Mouse (Mus musculus) midbrain, embryonic 16.5 days (tissue): ENCODE results near the gene Mamstr. TPM values are rescaled to one million over a fixed set of nuclear protein-coding genes. Genes with fewer than 3 reads are reported as not detected.

Experiments used
- ATAC-seq: fragments of 200-750 bp; cut with Nextera tagmentation; 2 replicates; pipeline ENCODE4 v1.8.0; 2017; ENCODE audit warnings: moderate TSS enrichment
- H3K27ac ChIP-seq: fragments of 300-500 bp; sonication (generic); 2 replicates; pipeline ENCODE4 v1.5.1; 2014; ENCODE audit warnings: mild to moderate bottlenecking, low read length, mixed read lengths
- H3K27me3 ChIP-seq: fragments of 300-500 bp; sonication (generic); 2 replicates; pipeline ENCODE4 v1.6.1; 2014; ENCODE audit warnings: low read depth, low read length, mixed read lengths; ENCODE audit not compliant: control insufficient read depth, insufficient read depth
- H3K36me3 ChIP-seq: fragments of 300-500 bp; sonication (generic); 2 replicates; pipeline ENCODE4 v1.6.1; 2014; ENCODE audit warnings: mild to moderate bottlenecking, low read length, moderate library complexity, mixed read lengths; ENCODE audit not compliant: control insufficient read depth, insufficient read depth
- H3K4me1 ChIP-seq: fragments of 300-500 bp; sonication (generic); 2 replicates; pipeline ENCODE4 v1.6.1; 2014; ENCODE audit warnings: mild to moderate bottlenecking, low read length, mixed read lengths; ENCODE audit not compliant: control insufficient read depth, insufficient read depth
- H3K4me2 ChIP-seq: fragments of 300-500 bp; sonication (generic); 2 replicates; pipeline ENCODE4 v1.6.1; 2014; ENCODE audit warnings: mild to moderate bottlenecking, low read length, mixed read lengths
- H3K4me3 ChIP-seq: fragments of 300-500 bp; sonication (generic); 2 replicates; pipeline ENCODE4 v1.5.1; 2014; ENCODE audit warnings: low read depth, mild to moderate bottlenecking, low read length, moderate library complexity, mixed read lengths
- H3K9ac ChIP-seq: fragments of 300-500 bp; sonication (generic); 2 replicates; pipeline ENCODE4 v1.6.1; 2014; ENCODE audit warnings: low read depth, low read length, mixed read lengths
- H3K9me3 ChIP-seq: fragments of 300-500 bp; sonication (generic); replicated peaks from 2 replicates; pipeline ENCODE4 v1.6.1; 2014; ENCODE audit warnings: mild to moderate bottlenecking, low read length, mixed read lengths; ENCODE audit not compliant: control insufficient read depth, poor library complexity, severe bottlenecking
- WGBS: fragments of 180-500 bp; shearing (Covaris S2); extraction: QIAGEN DNeasy Blood & Tissue Kit; methylation state at CpG from one replicate; pipeline ENCODE4 v1.1.7; 2014; 5-methylcytosine and 5-hydroxymethylcytosine counted together
- polyA plus RNA-seq: library from polyadenylated mRNA; unstranded; fragments of >200 nt; fragmentation: Nextera tagmentation; extraction: Ambion mirVana; gene quantifications from 2 replicates; pipeline ENCODE4 v1.2.1, GENCODE M21; 2015

Mamstr gene
- polyA plus RNA-seq, 1 experiment from 2014 or later, result 3.4 TPM

GRCm38 (mm10) chr7:45689800-45690199 lies 50.0 kb downstream of the Mamstr start:
- WGBS, result 74% methylated on average over 11 of the region's 11 CpGs
- H3K36me3 ChIP-seq, result no peaks in the 10 kb centered on the region
- no peak overlapping the region for H3K4me2 ChIP-seq
- no peak for ATAC-seq
- no peak overlapping the region for H3K4me3 ChIP-seq
- H3K4me1 ChIP-seq, result no peaks in the 10 kb centered on the region
- no peaks in the 10 kb centered on the region for H3K9me3 ChIP-seq
- no peaks in the 10 kb centered on the region for H3K27me3 ChIP-seq
- no peak overlapping the region for H3K9ac ChIP-seq
- no peak overlapping the region for H3K27ac ChIP-seq

- Histone ChIP-seq H3K9me3 (no peaks in the 10 kb centered on the region), H3K36me3 (no peaks in the 10 kb centered on the region), H3K27me3 (no peaks in the 10 kb centered on the region), H3K27ac (no peak overlapping the region), H3K9ac (no peak overlapping the region), H3K4me1 (no peaks in the 10 kb centered on the region), H3K4me2 (no peak overlapping the region), H3K4me3 (no peak overlapping the region)
- no peak for ATAC-seq
- 88% methylated on average over 2 of the region's 2 CpGs for WGBS
These were observed 52.6 kb downstream of the Mamstr start for GRCm38 (mm10) chr7:45692364-45692763.

- Histone ChIP-seq H3K9ac (no peak within 1 kb of the TSS), H3K27ac (no peak within 1 kb of the TSS), H3K9me3 (no peaks in the 10 kb centered on the region), H3K4me1 (peaks cover 6% of the 10 kb centered on the region; the same call in 1 of the 2 replicates), H3K27me3 (peaks cover 3% of the 10 kb centered on the region; the same call in 1 of the 2 replicates), H3K36me3 (no peaks in the 10 kb centered on the region), H3K4me3 (no peak within 1 kb of the TSS), H3K4me2 (no peak within 1 kb of the TSS)
- WGBS, result 93% methylated on average over 50 of the region's 50 CpGs
- ATAC-seq, result no peak
These were observed 54.3 kb downstream of the Mamstr start, which contains the start of gene Sec1 for GRCm38 (mm10) chr7:45693921-45694591. Gene Sec1 (minus strand): TSS chr7:45694402.

GRCm38 (mm10) chr7:45695098-45695497 lies 55.3 kb downstream of the Mamstr start:
- Histone ChIP-seq H3K27me3 (peaks cover 3% of the 10 kb centered on the region; the same call in 1 of the 2 replicates), H3K9ac (no peak overlapping the region), H3K36me3 (no peaks in the 10 kb centered on the region), H3K4me3 (no peak overlapping the region), H3K4me2 (no peak overlapping the region), H3K27ac (no peak overlapping the region), H3K9me3 (no peaks in the 10 kb centered on the region), H3K4me1 (peaks cover 8% of the 10 kb centered on the region)
- no peak for ATAC-seq
- 19% methylated on average over 6 of the region's 6 CpGs for WGBS

Other genes with a start within 250 kb of the Mamstr start
- 157 and 186 TPM in 2 replicates for gene Snrnp70, start 244.2 kb upstream of the Mamstr start, polyA plus RNA-seq
- not detected in 2 replicates for gene Kcna7, start 234.3 kb upstream of the Mamstr start, polyA plus RNA-seq
- gene Ntf5, start 226.3 kb upstream of the Mamstr start, polyA plus RNA-seq, result not detected in 2 replicates
- 0.39 and 0.88 TPM in 2 replicates for gene Lhb, start 219.2 kb upstream of the Mamstr start, polyA plus RNA-seq
- gene Gys1, start 205.1 kb upstream of the Mamstr start, polyA plus RNA-seq, result 20.9 and 21.8 TPM in 2 replicates
- gene Ruvbl2, start 201.9 kb upstream of the Mamstr start, polyA plus RNA-seq, result 103 and 110 TPM in 2 replicates
- 5,323 and 5,449 TPM in 2 replicates for gene Ftl1, start 180.1 kb upstream of the Mamstr start, polyA plus RNA-seq
- 232 and 243 TPM in 2 replicates for gene Bax, start 173.1 kb upstream of the Mamstr start, polyA plus RNA-seq
- 0.15 and 0.16 TPM in 2 replicates for gene Tulp2, start 158.1 kb upstream of the Mamstr start, polyA plus RNA-seq
- gene Gm45808, start 153.2 kb upstream of the Mamstr start, polyA plus RNA-seq, result not detected in 2 replicates
- 4.1 and 4.2 TPM in 2 replicates for gene Dhdh, start 151.2 kb upstream of the Mamstr start, polyA plus RNA-seq
- gene Nucb1, start 129.6 kb upstream of the Mamstr start, polyA plus RNA-seq, result 107 and 119 TPM in 2 replicates
- gene Ppp1r15a, start 113.7 kb upstream of the Mamstr start, polyA plus RNA-seq, result 10.5 and 13.9 TPM in 2 replicates
- 0.81 and 0.87 TPM in 2 replicates for gene Plekha4, start 113.6 kb upstream of the Mamstr start, polyA plus RNA-seq
- gene Hsd17b14, start 85.1 kb upstream of the Mamstr start, polyA plus RNA-seq, result 0.21 TPM in 1 of 2 replicates, not detected in the other
- gene Bcat2, start 69.8 kb upstream of the Mamstr start, polyA plus RNA-seq, result 23.6 and 25.0 TPM in 2 replicates
- gene Fgf21, start 24.5 kb upstream of the Mamstr start, polyA plus RNA-seq, result not detected in 2 replicates
- gene Fut1, start 22.7 kb upstream of the Mamstr start, polyA plus RNA-seq, result not detected in 2 replicates
- gene Izumo1, start 18.2 kb upstream of the Mamstr start, polyA plus RNA-seq, result not detected in 2 replicates
- 17.2 and 18.5 TPM in 2 replicates for gene Rasip1, start 12.5 kb upstream of the Mamstr start, polyA plus RNA-seq
- 0.16 TPM in 2 replicates for gene Fut2, start 26.4 kb downstream of the Mamstr start, polyA plus RNA-seq
- 0.23 and 0.71 TPM in 2 replicates for gene Ntn5, start 44.0 kb downstream of the Mamstr start, polyA plus RNA-seq
- gene Sec1, start 54.4 kb downstream of the Mamstr start, polyA plus RNA-seq, result 0.24 and 0.28 TPM in 2 replicates
- gene Car11, start 59.9 kb downstream of the Mamstr start, polyA plus RNA-seq, result 71.6 and 89.9 TPM in 2 replicates
- 2.3 and 3.4 TPM in 2 replicates for gene Dbp, start 65.1 kb downstream of the Mamstr start, polyA plus RNA-seq
- gene Rpl18, start 75.5 kb downstream of the Mamstr start, polyA plus RNA-seq, result 475 and 495 TPM in 2 replicates
- 21.9 and 23.0 TPM in 2 replicates for gene Sphk2, start 78.0 kb downstream of the Mamstr start, polyA plus RNA-seq
- gene Fam83e, start 81.2 kb downstream of the Mamstr start, polyA plus RNA-seq, result 0.48 and 0.62 TPM in 2 replicates
- not detected in 2 replicates for gene Spaca4, start 85.8 kb downstream of the Mamstr start, polyA plus RNA-seq
- gene Lmtk3, start 143.8 kb downstream of the Mamstr start, polyA plus RNA-seq, result 19.6 and 26.7 TPM in 2 replicates
- 6.1 and 6.4 TPM in 2 replicates for gene Sult2b1, start 144.7 kb downstream of the Mamstr start, polyA plus RNA-seq
- 275 and 307 TPM in 2 replicates for gene Cyth2, start 174.6 kb downstream of the Mamstr start, polyA plus RNA-seq
- 1.2 and 1.3 TPM in 2 replicates for gene Kcnj14, start 184.8 kb downstream of the Mamstr start, polyA plus RNA-seq
- gene Grwd1, start 191.0 kb downstream of the Mamstr start, polyA plus RNA-seq, result 38.4 and 45.8 TPM in 2 replicates
- 52.2 and 55.0 TPM in 2 replicates for gene Kdelr1, start 232.8 kb downstream of the Mamstr start, polyA plus RNA-seq
- gene Grin2d, start 238.4 kb downstream of the Mamstr start, polyA plus RNA-seq, result 3.4 and 4.8 TPM in 2 replicates